Mouse (Mus musculus) c-Kit-positive CD71-negative TER-119-negative erythroid progenitor cells, embryonic 14.5 days (primary cell): ENCODE data around the gene Mboat2.
A peak's percentile ranks its signal among the peaks of the same experiment; 100 is the strongest.

ENCODE experiments used
- DNase-seq: peaks from one replicate; pipeline ENCODE4 v3.0.0-alpha.2; 2013; ENCODE audit warnings: low read depth

Gene Mboat2

GRCm38 (mm10) chr12:24830766-24831152 is at the start of gene Mboat2:
Mboat2 (plus strand) TSS chr12:24830879.
- DNase-seq = no peak

- no peak for DNase-seq
Observed at GRCm38 (mm10) chr12:24783735-24784134, 46.9 kb upstream of the Mboat2 start.

- no peak for DNase-seq
Observed at GRCm38 (mm10) chr12:24785882-24786281, 44.8 kb upstream of the Mboat2 start.

GRCm38 (mm10) chr12:24786316-24786715 is 44.4 kb upstream of the Mboat2 start:
- DNase-seq = no peak

GRCm38 (mm10) chr12:24789659-24790058 is 41.0 kb upstream of the Mboat2 start:
- no peak for DNase-seq

- DNase-seq = no peak
Observed at GRCm38 (mm10) chr12:24811230-24811629, 19.4 kb upstream of the Mboat2 start.

GRCm38 (mm10) chr12:24811906-24812305 is 18.8 kb upstream of the Mboat2 start:
- DNase-seq = no peak

GRCm38 (mm10) chr12:24822831-24823230 is 7.8 kb upstream of the Mboat2 start:
- DNase-seq = no peak

GRCm38 (mm10) chr12:24823636-24824354 is 6.9 kb upstream of the Mboat2 start:
- DNase-seq = no peak

GRCm38 (mm10) chr12:24830086-24830485 is 593 bp upstream of the Mboat2 start:
- DNase-seq = no peak

GRCm38 (mm10) chr12:24831153-24831963 is 679 bp downstream of the Mboat2 start:
- DNase-seq = peak; percentile 54

GRCm38 (mm10) chr12:24831964-24832427 is 1.3 kb downstream of the Mboat2 start:
- DNase-seq = no peak

- DNase-seq = no peak
Observed at GRCm38 (mm10) chr12:24832438-24832837, 1.8 kb downstream of the Mboat2 start.

- DNase-seq = no peak
Observed at GRCm38 (mm10) chr12:24837947-24838346, 7.3 kb downstream of the Mboat2 start.

GRCm38 (mm10) chr12:24841115-24841879 is 10.6 kb downstream of the Mboat2 start:
- DNase-seq = no peak

- DNase-seq = no peak
Observed at GRCm38 (mm10) chr12:24842299-24842910, 11.7 kb downstream of the Mboat2 start.

- DNase-seq = no peak
Observed at GRCm38 (mm10) chr12:24843395-24844072, 12.9 kb downstream of the Mboat2 start.

- DNase-seq = no peak
Observed at GRCm38 (mm10) chr12:24845344-24845743, 14.7 kb downstream of the Mboat2 start.

GRCm38 (mm10) chr12:24848107-24848506 is 17.4 kb downstream of the Mboat2 start:
- no peak for DNase-seq

GRCm38 (mm10) chr12:24857354-24857753 is 26.7 kb downstream of the Mboat2 start:
- DNase-seq = no peak

GRCm38 (mm10) chr12:24859357-24859756 is 28.7 kb downstream of the Mboat2 start:
- DNase-seq = no peak
